8 mouse cellular contexts compared by ENCODE assay signal in the genomic region with DNA sequence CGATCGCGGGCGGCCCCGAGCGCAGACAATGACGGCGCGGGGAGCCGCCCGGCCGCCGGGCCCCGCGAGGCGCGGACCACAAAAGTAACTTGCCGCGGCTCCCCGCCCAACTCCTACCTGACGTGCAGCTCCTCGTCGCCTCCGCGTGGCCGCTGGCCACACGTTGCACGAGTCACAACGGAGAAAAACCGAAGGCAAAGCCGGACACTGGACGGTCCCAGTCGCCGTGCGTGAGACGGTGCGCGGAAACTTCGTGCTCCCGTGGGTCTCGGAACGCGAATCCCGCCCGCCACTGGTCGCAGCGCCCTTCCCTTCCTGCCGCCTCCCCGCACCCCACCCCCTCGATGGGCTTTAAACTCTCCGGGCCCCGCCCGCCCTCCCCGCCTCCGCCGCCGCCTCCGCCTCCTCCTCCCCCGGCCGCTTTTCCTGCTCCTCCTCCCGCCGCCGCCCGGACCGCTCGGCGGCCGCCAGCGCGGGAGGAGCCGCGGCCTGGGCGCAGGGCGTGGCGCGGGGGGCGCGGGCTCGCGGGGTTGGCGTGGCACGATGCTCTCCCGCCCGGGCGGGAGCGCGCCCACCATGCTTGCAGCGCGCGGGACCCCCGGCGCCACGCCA. TPM values are rescaled to one million over a fixed set of nuclear protein-coding genes. Genes with fewer than 3 reads are reported as not detected.
DNase-seq lines count a peak whose midpoint lies in the region; ATAC-seq and TF ChIP-seq lines count a peak whose summit lies in the region.

No protein-coding gene starts in this region.

- no peak for DNase-seq in Patski (ENCODE audit: low read depth, low spot score)
- peak; percentile 83 for DNase-seq in embryo, embryonic 10 days (ENCODE audit: low spot score)
- peak; percentile 68 to 78 for DNase-seq in heart, adult 18-20 months
- peak; percentile 43 to 63 for DNase-seq in lung, adult 18-20 months
- no peak for DNase-seq in cerebellum, postnatal 36 days
- DNase-seq in cerebellum, adult 11-12 months, result no peak

- peak; percentile 50 for TF ChIP-seq CTCF in Patski (IDR thresholded peaks at IDR 0.05)
- peak; percentile 26; the same call in 1 of the 2 replicates for TF ChIP-seq CTCF in intestine, postnatal 0 days (IDR thresholded peaks at IDR 0.05; ENCODE audit: low read depth)

- peak overlapping the region; percentile 77 for H3K4me2 ChIP-seq in intestine, postnatal 0 days (replicated peaks; ENCODE audit: low read depth)
- H3K4me2 ChIP-seq in neural tube, embryonic 15.5 days, result peak overlapping the region; percentile 61

- H3K27ac ChIP-seq in intestine, postnatal 0 days (ENCODE audit: low read depth, low read length), result peak overlapping the region; percentile 74
- H3K27ac ChIP-seq in neural tube, embryonic 15.5 days (replicated peaks), result peak overlapping the region; percentile 60

- H3K4me3 ChIP-seq in intestine, postnatal 0 days (ENCODE audit: low read depth, low read length), result peak overlapping the region; percentile 63
- H3K4me3 ChIP-seq in neural tube, embryonic 15.5 days (replicated peaks), result peak overlapping the region; percentile 46

- H3K36me3 ChIP-seq in intestine, postnatal 0 days (ENCODE audit: control insufficient read depth, insufficient read depth), result no peaks in the 10 kb centered on the region
- no peaks in the 10 kb centered on the region for H3K36me3 ChIP-seq in neural tube, embryonic 15.5 days

- H3K9me3 ChIP-seq in intestine, postnatal 0 days (ENCODE audit: control insufficient read depth), result no peaks in the 10 kb centered on the region
- no peaks in the 10 kb centered on the region for H3K9me3 ChIP-seq in neural tube, embryonic 15.5 days (replicated peaks)

- POLR2A ChIA-PET in Patski (lab: Charles Lee), result no interaction called here

- no peaks in the 10 kb centered on the region for H3K4me1 ChIP-seq in intestine, postnatal 0 days (replicated peaks; ENCODE audit: control insufficient read depth, insufficient read depth, low read length)
- H3K4me1 ChIP-seq in neural tube, embryonic 15.5 days, result peaks cover 18% of the 10 kb centered on the region

- H3K9ac ChIP-seq in intestine, postnatal 0 days (ENCODE audit: low read depth, low read length), result peak overlapping the region; percentile 80
- H3K9ac ChIP-seq in neural tube, embryonic 15.5 days (replicated peaks), result peak overlapping the region; percentile 51

- CTCF ChIA-PET in Patski (lab: Charles Lee), result no interaction called here

- under 1% methylated on average over 84 of the region's 93 CpGs for WGBS in intestine, postnatal 0 days
- under 1% methylated on average over 66 of the region's 93 CpGs for WGBS in neural tube, embryonic 15.5 days

- ATAC-seq in Patski, result peak; percentile 74
- ATAC-seq in intestine, postnatal 0 days, result peak; percentile 80
- peak; percentile 67 for ATAC-seq in neural tube, embryonic 15.5 days (ENCODE audit: low FRiP score)

- in situ Hi-C loops in Patski (cut with MboI; ENCODE audit: low pct_unique_long_range_greater_than_20kb), result no loop called here

- peaks cover 3% of the 10 kb centered on the region for H3K27me3 ChIP-seq in Patski
- H3K27me3 ChIP-seq in intestine, postnatal 0 days (replicated peaks; ENCODE audit: control insufficient read depth, insufficient read depth, low read length), result peaks cover 57% of the 10 kb centered on the region
- H3K27me3 ChIP-seq in neural tube, embryonic 15.5 days (replicated peaks), result peaks cover 84% of the 10 kb centered on the region

RNA-seq across cellular contexts. Expression of gene Grb10, which starts 1.3 kb away (rescaled TPM):
- 52.8 TPM for polyA plus RNA-seq in Patski (2021)
- total RNA-seq in heart, adult 18-20 months (2021), result 10 to 100 TPM; 55.7 to 65.7 TPM
- 45.9 and 49.8 TPM in 2 replicates for polyA plus RNA-seq in intestine, postnatal 0 days (2015; fragmentation: Nextera tagmentation; extraction: Ambion mirVana)
- 84.1 and 120 TPM in 2 replicates for polyA plus RNA-seq in neural tube, embryonic 15.5 days (2015; fragmentation: Nextera tagmentation; extraction: Ambion mirVana)

Comparison
In these comparisons a context has a peak if more than half of its experiments do, and no peak if none do; other contexts are left out.
1. DNase-seq: peak in embryo, embryonic 10 days (single experiment), heart, adult 18-20 months (2 of 2) and lung, adult 18-20 months (2 of 2); none in Patski (single experiment), cerebellum, postnatal 36 days (0 of 2) and cerebellum, adult 11-12 months (single experiment).
2. Peak in every context shown above with its lines, with median percentiles within 50 percentile points of each other: ATAC-seq.